Mouse (Mus musculus): Measurements from ENCODE around the gene Tmem229b.

GRCm38 (mm10) chr12:79034331-79034730 lies 26.9 kb upstream of the Tmem229b start:
- TF ChIP-seq EP300 (optimal IDR thresholded peaks at IDR 0.05) = no peak
- TF ChIP-seq CTCF (IDR thresholded peaks at IDR 0.05; ENCODE audit: low read depth) = no peak

Data from stomach, postnatal 0 days (tissue).